Mouse (Mus musculus) gonadal fat pad, adult 2 months (tissue): ENCODE measurements around the gene Gm20388. TPM values are rescaled to one million over a fixed set of nuclear protein-coding genes. Genes with fewer than 3 reads are reported as not detected.

Experiments
- DNase-seq: peaks from one replicate; pipeline ENCODE4 v3.0.0-alpha.2; 2012; ENCODE audit warnings: low read depth
- polyA plus RNA-seq: library from polyadenylated mRNA; depleted of rRNA; stranded (reverse); fragments of >200 nt; gene quantifications from 2 replicates; pipeline ENCODE4 v1.2.3, GENCODE M21; 2012

Gm20388 gene
- polyA plus RNA-seq, 1 experiment, result 119 TPM

DNA sequence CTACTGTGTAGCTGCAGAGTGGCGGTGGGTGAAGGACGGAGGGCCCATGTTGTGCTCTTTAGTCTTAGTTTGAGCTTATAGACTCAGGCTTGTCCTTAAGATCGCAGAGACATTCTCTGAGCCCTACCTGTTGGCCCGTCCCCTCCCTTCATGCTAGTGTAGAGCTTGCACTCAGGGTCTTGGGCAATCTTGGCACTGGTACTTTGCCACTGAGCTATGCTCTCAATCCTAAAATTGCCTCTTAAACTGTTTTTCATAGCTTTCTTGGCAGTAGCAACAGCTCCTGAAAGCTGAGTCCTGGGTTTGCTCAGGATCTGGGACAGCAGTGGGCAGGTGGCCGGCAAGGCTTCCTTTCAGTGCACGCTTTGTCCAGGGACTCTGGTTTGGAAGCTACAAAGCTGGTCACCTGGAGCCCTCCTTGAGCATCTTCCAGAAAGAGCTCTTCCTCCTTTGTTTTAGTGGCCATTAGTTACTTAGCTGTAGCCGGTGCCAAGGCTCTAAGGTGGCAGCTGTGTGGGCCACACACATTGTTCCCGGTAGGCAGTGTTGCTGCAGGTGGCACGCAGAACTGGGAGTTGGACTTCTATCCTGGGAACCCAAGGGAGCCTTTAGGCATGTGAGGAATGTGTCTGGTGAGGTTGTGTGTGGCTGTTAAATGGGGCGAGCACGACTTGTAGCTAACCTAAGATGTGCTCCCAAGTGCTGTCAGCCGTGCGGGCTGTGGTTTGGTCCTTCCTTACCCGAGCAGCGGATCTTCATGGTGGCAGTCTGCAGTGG, 2090.9 kb downstream of the Gm20388 start:
- DNase-seq, result no peak

DNA sequence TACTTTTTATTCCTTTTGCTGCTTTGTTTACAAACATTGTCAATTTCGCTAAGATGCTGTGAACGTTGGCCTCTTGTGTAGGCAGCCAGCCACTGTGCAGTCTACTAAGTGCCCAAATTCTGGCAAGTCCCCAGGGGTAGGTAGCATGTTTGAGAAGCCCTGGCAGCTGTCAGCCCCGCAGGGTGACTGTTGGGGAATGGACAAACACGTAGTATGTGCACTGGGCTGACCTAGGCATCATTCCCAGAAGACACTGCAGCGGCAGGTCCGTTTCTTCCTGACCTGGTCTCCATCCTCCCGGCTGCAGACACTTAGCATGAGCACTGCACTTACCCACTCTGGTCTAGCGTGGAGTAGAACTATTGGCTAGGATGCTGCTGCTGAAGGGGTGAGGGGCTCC, 2093.0 kb downstream of the Gm20388 start:
- no peak for DNase-seq

DNA sequence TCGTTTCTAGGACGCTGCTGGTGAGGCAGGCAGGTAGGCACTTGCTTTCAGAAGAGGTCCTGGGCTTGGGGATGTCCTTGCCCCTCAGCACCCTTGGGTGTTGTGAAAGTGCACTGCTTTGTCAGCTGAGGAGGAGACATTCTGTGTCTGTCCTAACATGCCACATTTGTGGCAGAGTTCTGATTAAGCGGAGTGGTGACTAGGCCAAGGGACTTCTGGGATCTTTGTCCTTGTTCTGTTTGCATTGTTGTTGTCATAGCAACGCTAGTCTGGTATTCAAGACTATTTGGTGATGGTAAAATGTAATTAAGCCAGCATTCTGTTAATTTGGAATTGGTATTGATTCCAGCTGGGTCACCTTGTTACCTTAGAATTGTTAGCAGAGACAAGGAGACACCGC, 2093.5 kb downstream of the Gm20388 start:
- DNase-seq, result no peak

DNA sequence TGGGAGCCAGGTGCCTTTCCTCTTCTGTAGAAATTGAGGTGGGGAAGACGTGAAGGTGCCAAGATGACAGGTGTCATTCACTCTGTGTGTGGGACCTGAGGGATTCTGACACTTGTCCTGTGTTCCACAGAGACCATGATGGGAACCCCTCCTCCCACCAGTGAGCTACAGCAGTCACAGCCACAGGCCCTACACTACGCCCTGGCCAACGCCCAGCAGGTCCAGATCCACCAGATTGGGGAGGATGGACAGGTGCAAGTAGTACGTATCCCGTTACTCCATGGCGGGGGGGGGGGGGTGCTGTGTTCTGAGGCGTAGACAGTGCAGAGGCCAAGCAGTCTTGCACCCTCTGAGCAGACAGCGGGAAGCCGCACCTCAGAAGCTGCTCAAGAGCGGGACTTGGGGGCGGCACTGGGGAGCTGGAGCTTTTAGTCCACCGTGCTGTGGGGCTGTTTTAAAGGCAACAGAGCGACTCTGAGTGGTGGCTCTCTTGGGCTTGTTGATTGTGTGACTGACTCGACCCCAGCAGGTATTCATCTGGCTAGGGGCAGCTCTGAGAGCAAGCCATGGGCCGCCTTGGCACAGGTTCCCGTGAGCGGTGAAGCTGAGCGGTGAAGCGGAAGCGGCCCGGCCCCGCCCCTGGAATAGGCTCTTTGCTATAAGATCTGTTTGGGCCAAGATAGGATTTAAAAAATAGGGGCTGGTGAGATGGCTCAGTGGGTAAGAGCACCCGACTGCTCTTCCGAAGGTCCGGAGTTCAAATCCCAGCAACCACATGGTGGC, 2095.0 kb downstream of the Gm20388 start:
- DNase-seq, result no peak

DNA sequence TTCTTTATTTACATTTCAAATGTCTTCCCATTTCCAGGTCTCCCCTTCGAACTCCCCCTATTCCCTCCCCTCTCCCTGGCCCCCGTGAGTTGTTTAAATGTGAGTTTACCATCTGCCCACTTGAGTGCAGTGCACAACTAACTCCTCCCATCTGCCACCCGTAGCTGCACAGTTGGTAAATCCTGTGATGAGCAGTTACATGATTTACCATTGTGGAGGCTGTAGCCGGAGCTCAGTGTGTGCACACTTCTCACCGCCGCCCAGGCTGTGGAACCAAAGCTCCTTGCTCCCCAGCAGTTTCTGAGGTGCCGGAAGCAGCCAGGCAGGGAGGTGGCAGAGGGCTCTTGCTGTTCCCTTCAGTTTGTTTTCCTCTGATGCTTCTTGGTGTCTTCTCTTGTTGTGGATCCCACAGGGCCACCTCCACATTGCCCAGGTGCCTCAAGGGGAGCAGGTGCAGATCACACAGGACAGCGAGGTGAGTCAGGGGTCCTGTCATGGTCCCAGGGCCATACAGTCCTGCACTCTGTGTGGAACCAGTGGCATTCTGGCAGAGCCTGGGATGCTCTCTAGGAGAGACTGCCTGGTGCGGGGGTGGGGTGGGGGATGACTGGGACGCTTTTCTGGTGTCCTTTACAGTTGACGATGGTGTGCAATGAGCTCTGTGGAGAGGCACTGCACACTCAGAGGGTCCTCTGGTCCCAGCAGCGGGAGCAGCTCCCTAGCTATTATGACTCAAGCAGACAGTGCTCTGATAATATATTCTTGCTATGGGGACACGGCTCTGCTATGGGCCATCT, 2096.2 kb downstream of the Gm20388 start:
- no peak for DNase-seq

DNA sequence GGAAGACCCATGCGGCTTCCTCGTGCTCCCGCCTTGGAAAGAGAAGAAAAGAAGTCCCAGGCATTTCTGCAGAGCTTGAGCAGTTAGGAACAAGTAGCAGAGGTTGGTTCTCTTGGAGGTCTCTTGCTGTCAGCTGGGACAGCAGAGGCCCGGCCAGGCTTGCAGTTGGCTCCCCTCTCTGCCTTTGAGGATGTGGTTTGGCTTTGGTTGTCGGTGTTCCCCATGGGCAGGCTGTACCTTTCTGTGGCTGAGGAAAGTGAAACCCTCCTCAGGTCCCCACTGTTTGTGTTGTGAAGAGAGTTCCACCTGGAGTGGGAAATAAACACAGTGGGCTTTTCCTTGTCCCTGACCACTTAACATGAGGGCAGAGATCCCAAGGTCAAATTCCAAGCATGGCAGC, 2097.8 kb downstream of the Gm20388 start:
- DNase-seq, result no peak

DNA sequence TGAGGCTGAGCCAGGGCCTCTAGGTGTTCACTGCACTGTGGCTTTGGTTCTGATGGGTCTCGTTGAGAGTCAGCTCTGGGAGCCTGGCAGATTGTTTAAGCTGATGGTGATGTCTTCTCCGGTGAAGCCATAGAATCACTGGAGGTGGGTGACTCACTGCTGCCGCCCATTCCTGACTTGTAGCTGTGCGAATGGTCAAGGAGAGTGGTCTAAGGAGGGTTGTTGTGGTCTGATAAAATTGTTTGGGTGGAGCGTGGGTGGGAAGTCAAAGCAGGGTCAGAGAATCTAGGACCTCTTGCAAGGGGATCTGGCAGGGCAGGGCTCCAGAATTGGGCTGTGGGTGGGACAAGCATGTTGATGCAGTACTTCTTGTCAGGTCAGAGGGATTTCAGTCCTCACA, 2100.0 kb downstream of the Gm20388 start:
- no peak for DNase-seq

DNA sequence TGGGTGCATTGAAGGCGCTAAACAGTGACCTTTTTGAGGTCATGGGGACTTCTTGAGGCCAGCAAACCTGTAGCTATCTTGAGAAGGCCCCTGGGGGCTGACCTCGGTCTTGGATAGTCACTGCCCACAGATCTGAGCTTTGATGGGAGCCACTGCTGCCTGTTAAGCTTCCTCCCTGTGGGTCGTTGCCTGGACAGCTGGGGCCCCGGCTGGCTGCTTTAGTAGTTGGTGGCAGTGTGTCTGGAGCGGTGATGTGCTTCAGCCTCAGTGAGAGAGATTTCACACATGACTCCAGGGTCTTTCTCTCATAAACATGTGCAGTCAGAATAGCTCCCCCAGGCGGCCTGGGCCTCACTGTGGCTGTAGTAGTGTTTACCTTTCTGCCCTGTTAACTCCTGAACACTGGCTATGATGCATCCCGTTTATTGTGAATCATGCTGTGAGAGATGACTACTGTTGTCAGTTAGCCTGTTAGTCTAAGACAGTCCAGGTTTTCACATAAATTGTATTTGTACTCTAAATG, 2100.5 kb downstream of the Gm20388 start:
- no peak for DNase-seq

DNA sequence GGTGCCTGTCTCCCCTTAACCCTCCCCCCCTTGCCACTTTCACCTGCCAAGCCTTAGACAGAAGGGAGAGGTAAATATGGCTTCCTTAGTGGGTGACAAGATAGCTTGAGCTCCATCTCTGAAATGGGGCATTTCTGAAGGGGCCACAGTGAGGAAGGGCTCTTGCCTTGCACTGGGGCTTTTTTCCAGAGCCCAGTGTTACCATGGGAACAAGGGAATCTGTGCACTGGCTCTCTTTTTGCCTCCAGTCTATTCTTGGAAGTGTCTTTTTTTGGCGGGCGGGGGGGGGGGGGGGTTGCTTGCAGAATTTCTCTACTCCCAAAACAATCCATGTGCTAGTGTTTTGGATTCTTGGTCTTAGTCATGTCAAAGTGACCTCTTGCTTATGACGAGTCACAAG, 2104.0 kb downstream of the Gm20388 start:
- no peak for DNase-seq

DNA sequence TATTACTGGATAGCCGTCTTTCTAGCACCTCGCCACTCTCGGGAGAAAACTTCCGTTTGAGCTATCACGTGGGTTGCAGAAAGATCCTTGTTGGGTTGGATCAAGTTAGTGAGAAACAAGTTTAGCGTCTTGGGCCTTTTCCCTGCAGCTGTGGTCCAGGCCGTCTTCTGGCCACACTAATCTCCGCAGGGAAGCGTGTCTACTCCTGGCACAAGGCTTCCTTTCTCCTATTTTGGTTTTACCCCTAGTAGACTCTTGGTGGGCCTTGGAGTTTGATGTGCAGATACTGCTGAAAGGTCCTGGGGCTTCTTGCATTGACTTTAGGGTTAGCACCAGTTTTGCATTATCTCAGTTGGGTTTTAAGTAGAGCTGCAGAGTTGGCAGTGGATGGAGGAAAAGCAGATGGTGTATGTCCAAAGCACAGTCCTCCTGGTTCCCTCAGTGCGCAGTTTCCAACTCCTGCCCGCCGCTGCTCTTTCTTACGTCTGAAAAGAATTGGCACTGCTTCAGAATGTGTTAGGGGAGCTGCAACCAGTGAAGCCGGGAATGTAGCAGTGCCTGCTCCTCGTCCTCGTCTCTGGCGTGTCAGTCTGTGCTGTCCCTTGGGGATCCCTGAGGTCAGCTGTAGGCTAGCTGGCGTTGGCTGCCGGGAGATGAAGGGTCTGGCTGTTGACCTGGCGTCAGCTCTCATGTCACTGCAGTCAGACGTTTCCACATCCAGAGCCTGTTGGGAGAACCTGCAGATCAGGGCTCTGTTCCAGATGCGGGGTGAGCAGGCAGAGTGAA, 2107.6 kb downstream of the Gm20388 start:
- peak; percentile 40 for DNase-seq

DNA sequence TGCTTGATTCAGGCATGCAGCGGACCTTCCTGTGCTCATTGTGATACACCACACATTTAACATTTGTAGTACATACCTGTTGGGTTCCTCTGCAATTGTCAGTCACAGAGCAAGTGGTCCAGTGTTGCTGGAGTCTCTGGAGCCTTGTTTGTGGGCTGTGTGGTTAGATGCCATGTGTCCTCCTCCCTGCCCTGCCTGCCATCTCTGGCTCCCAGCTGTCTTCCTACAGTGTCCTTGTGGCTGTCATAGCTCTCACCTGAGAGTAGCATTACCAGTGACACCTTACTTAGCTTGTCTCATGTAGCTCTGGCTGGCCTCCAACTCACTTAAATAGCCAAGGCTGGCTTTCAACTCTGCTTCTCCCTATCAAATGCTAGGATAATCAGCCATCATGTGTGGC, 2108.5 kb downstream of the Gm20388 start:
- DNase-seq, result no peak

DNA sequence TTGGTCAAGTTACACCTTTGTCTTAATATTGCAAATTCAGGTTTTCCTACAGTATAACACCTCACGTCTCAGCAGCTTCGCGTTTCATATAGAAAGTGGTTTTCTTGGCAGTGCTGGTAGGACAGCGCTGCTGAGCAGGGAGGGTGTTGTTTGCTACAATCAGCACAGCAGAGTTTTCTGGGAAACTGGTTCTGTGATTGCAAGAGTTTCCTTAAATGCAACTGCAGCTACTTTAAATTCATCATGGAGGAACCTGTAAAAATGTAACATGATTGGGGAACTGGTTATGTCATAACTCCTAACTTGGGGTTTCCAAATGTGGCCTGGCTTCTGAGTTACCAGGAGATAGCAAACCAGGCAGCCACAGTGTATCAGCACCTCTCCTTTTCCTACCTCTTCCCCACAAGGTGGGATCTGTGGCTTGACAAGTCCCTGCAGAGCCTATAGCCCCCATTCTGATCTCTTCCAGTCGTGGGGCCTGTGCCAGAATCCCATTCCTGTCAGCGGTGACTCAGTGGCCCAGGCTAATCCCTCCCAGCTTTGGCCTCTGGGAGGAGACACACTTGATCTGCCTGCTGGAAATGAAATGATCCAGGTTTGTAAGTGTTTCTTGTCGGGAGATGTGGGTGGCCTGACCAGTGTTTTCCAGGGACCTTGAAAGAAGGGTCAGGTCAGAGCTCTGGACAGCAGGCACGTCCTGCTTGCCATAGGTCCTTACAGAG, 2109.6 kb downstream of the Gm20388 start:
- no peak for DNase-seq

DNA sequence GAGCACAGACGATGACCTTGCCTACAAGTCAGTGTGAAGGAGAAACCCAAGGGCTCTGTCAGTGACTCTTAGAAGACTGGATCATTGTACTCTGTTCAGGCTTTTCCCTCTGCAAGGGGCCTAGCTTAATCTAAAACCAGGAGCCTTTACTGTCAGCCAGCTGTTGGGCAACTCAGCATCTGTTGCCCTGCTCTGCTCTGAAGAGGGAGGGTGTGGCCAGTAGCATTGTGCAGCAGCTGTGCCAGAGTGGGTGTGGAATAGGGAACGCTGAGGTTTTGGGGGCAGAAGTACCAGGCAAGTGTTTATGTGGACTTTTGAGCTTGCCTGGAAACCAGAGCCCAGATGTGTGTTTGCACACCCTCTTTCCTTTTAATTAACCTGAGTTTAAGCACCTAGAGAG, 2111.1 kb downstream of the Gm20388 start:
- DNase-seq, result no peak

DNA sequence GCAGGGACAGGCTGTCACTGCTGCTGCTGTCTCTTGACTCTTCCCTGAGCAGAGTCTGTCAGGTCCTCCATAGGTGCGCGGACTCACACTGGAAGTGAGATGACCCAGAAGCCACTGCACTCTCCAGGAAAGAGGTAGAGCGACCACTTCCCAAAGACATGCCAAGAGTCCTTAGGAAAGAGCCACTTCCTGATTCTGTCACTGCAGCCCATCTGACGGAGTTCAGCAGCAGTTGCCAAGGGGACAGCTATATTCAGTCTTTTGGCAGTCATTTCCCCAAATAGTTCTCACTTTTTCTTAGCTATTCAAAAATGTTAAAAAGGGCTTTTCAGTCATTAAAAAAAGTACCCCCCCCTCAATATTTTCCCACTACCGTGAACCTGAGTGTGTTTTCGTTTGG, 2111.6 kb downstream of the Gm20388 start:
- no peak for DNase-seq

DNA sequence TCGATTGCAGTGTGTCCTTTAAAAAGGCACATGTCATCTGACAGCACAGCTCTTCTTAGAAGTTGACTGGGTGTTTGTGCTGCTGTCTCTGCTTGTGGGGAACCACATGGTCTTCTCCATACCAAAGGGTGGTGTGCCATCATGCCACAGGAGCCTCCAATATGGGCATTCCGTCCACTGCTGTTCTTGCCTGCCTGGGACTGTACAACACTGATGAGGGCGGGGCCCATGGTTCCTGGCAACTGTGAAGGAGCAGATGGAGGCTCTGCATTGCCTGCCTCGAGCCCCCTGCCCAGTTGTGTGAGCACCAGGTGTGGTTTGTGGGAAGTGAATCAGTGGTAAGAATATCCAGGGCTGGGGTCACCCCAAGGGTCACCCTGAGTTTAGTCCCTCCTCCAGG, 2112.1 kb downstream of the Gm20388 start:
- DNase-seq, result no peak

DNA sequence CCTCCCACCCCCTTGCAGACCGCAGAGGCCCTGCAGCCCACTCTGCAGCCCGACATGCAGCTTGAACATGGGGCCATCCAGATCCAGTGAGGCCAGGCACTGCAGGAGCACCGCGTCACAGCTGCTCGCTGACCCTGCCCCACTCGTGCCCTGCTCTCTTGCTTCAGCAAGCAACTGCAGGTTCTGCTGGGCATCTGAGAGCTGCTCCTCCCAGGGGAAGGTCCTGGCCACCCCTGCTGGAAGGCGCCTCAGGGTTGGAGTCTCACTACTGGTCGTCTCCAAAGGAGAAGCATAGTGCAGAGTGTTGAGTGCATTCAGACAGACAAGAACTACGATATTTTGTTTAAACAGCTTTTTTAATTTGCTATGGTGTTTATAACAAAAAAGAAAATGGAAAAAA, 2114.9 kb downstream of the Gm20388 start:
- no peak for DNase-seq

DNA sequence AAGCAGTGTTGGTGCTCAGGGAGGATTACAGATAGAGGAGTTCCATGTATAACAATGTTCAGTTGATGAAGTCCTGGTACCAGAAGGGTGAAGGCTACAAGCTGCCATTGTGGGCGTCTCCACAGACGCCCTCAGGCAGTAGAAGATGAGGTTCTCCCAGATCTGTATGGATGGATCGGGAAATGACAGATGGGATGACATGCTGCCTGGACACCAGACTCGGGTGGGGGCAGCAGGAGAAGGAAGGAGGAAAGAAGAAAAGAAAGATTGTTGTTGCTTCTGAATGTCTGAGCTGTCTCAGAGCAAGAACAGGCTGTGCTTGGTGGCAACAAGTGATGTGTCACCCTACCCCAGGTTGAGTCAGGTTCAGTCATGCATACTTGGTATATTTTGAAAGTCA, 2117.5 kb downstream of the Gm20388 start:
- DNase-seq, result no peak

DNA sequence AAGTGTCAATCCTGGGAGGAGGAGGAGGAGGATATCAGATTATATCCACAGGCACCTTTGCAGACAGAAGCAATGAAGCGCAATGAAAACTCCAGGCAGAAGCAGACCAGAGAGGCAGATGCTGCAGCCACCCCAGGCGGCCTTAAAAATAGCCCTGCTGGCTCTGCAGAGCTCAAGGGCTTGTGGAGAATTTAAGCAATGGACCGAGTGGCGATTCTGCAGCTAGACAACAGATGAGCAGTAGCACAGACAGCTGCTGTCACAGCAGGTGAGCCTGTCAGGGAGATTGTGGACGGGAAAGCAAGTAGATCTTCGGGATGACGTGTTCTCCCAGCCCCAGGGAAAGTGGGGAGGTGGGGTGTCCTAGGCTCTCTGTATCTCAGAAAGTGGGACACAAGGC, 2120.3 kb downstream of the Gm20388 start:
- no peak for DNase-seq

DNA sequence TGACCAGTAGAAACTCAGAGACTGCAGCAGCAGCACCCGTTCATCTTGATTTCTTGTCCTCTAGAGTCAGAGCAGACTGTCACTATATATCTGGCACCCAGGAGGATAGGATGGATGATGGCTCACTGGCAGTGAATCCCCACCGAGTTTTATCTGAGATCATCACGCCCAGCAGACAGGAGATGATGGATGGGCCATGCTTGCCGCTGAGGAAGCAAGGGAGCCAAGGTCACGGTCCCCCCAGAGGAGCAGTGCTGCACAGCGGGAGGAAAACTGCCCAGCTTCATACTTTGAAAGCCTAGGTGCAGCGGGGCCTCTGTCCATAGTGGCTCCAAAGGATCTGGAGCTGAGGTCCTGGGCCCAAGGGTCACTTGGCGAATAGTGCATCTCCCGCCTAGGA, 2122.1 kb downstream of the Gm20388 start:
- no peak for DNase-seq

DNA sequence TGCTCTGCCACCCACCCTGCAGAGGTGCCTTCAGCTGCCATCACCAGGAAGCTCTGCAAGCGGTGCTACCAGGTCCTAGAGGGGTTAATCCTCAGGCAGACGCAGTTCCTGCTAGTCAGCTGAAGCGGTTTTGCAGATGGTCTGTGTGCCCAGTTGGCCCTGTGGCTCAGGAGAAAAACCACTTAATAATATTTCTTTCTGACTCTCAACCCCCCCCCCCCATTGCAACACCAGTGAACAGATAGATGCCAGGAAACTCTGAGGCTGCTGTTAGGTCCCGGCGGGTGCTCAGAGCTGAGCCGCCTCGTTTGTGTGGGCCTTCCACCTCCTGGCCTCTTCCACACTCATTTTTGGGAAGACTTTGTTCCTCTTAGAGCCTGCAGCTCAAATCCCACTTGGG, 2124.9 kb downstream of the Gm20388 start:
- DNase-seq, result no peak

DNA sequence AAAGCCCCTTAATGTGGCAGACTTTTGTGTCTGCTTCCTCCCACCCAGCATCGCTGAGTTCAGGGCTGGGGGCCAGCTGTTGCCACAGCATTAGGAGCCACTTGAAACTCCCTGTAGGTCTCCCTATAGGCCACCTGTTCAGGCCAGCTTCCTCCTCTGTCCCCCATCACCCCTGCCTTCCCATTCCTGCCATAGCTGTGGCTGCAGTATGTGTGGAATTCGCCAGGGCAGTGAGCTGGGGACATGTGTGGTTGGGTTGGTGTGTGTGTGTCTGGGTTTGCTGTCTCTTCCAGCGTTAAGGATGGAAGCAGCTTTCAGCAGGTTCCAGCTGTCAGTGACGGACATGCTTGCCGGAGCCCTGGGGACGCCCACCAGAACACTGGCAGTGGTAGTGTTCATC, 2125.7 kb downstream of the Gm20388 start:
- no peak for DNase-seq
